Mouse (Mus musculus) hindbrain, embryonic 12.5 days (tissue): Measurements from ENCODE around the gene Cadm4. TPM values are rescaled to one million over a fixed set of nuclear protein-coding genes. Genes with fewer than 3 reads are reported as not detected.

ENCODE experiments used
- ATAC-seq: fragments of 200-750 bp; cut with Nextera tagmentation; 2 replicates; pipeline ENCODE4 v1.8.0; 2017; ENCODE audit warnings: moderate TSS enrichment; ENCODE audit not compliant: low FRiP score
- H3K27ac ChIP-seq: fragments of 300-500 bp; sonication (generic); 2 replicates; pipeline ENCODE4 v1.5.1; 2016; ENCODE audit warnings: mild to moderate bottlenecking
- H3K27me3 ChIP-seq: fragments of 300-500 bp; sonication (generic); 2 replicates; pipeline ENCODE4 v1.6.1; 2016; ENCODE audit warnings: mild to moderate bottlenecking
- H3K36me3 ChIP-seq: fragments of 300-500 bp; sonication (generic); 2 replicates; pipeline ENCODE4 v1.6.1; 2016; ENCODE audit warnings: mild to moderate bottlenecking
- H3K4me1 ChIP-seq: fragments of 300-500 bp; sonication (generic); 2 replicates; pipeline ENCODE4 v1.6.1; 2016
- H3K4me2 ChIP-seq: fragments of 300-500 bp; sonication (generic); replicated peaks from 2 replicates; pipeline ENCODE4 v1.6.1; 2016; ENCODE audit warnings: mild to moderate bottlenecking
- H3K4me3 ChIP-seq: fragments of 300-500 bp; sonication (generic); 2 replicates; pipeline ENCODE4 v1.5.1; 2016; ENCODE audit warnings: mild to moderate bottlenecking
- H3K9ac ChIP-seq: fragments of 300-500 bp; sonication (generic); 2 replicates; pipeline ENCODE4 v1.6.1; 2016; ENCODE audit warnings: mild to moderate bottlenecking, moderate library complexity
- H3K9me3 ChIP-seq: fragments of 300-500 bp; sonication (generic); replicated peaks from 2 replicates; pipeline ENCODE4 v1.6.1; 2016; ENCODE audit warnings: mild to moderate bottlenecking
- WGBS: fragments of 180-500 bp; shearing (Covaris S2); methylation state at CpG from one replicate; pipeline ENCODE4 v1.1.7; 2016; 5-methylcytosine and 5-hydroxymethylcytosine counted together
- polyA plus RNA-seq: library from polyadenylated mRNA; unstranded; fragments of >200 nt; fragmentation: Nextera tagmentation; extraction: Ambion mirVana; gene quantifications from 2 replicates; pipeline ENCODE4 v1.2.1, GENCODE M21; 2016

The Cadm4 gene
- polyA plus RNA-seq: 41.3 and 42.3 TPM in 2 replicates

DNA sequence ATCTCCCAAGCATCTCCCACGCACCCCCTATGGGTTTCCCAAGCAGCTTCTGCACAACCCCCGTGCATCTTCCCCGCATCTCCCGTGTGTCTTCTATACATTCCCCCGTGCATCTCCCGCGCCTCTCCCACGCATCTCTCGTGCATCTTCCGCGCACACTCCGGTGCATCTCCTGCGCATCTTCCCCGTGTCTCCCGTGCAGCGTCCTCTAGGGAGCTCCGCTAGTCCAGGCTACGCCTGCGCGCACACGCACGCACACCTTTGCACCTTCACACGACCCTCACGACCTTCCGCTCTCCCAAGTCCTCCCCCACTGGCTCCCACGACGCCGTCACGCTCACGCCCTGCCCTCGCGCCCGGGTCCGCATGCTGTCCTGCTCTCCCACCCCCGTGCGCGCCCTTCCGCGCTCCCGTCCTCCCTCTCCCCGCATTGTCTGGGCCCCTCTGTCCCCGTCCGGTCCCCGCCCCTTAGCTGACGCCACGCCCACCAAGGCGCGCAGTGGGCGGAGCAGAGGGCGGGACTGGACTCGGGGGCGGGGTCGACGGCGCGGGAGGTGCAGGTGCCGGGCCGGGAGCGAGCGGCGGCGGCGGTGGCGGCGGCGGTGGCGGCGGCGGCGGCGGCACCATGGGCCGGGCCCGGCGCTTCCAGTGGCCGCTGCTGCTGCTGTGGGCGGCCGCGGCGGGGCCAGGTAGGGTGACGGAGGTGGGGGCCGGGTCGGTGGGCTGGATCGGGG, at the start of gene Cadm4:
Cadm4 (plus strand) TSS at position 550 of the 734 bp plus-strand sequence.
- Histone ChIP-seq H3K4me1 (peaks cover 60% of the 10 kb centered on the region), H3K4me3 (peak within 1 kb of the TSS; percentile 78), H3K36me3 (no peaks in the 10 kb centered on the region), H3K27me3 (no peaks in the 10 kb centered on the region), H3K9ac (peak within 1 kb of the TSS; percentile 97), H3K9me3 (no peaks in the 10 kb centered on the region), H3K27ac (peak within 1 kb of the TSS; percentile 83), H3K4me2 (peak within 1 kb of the TSS; percentile 81)
- peak; percentile 85 for ATAC-seq
- 1% methylated on average over 70 of the region's 83 CpGs for WGBS

DNA sequence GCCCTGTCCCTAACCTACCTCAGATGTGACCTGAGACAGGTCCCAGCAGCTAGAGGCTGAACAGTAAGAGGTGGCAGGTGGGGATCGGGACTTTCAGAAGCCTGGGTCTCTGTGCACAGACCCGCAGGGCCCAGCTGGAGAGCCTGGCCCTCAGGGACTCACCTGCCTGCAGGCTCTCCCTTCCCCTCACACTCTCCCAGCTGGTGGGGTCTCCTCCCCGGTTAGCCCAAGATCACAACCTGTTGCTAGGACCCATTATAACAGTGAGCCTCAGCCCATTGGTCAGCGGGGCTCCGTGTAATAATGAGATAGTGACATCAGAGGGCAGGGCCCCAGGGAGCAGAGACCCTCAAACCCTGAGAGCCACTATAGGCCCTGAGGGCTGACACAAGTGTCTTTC, 46.5 kb upstream of the Cadm4 start:
- no peak overlapping the region for H3K9ac ChIP-seq
- H3K4me1 ChIP-seq: no peaks in the 10 kb centered on the region
- no peak overlapping the region for H3K27ac ChIP-seq
- no peak overlapping the region for H3K4me2 ChIP-seq
- WGBS: 71% methylated on average over 5 of the region's 5 CpGs
- H3K9me3 ChIP-seq: 0 out of 2 replicates have a peak, but pooled peaks cover 5% of the 10 kb centered on the region
- no peaks in the 10 kb centered on the region for H3K36me3 ChIP-seq
- ATAC-seq: no peak
- no peak overlapping the region for H3K4me3 ChIP-seq
- peaks cover 9% of the 10 kb centered on the region for H3K27me3 ChIP-seq

DNA sequence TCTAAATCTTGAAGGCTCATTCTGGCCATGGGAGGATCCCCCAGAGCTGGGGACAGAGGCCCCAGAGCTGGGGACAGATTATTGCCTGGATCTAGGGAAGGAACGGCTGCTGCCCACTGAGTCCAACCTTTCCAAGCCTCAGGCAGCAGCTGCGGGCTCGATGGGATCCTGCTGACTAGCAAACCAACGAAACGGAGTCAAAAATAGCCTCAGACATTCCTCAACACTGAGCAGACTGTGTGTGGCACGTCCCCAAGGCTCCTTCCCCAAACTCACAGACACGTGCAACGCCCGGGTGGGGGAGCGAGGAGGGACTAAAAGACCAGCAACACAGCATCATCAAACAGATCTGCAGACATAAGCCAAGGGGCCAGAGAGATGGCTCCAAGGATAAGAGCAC, 43.8 kb upstream of the Cadm4 start:
- Histone ChIP-seq H3K4me3 (no peak overlapping the region), H3K36me3 (no peaks in the 10 kb centered on the region), H3K4me2 (no peak overlapping the region), H3K4me1 (no peaks in the 10 kb centered on the region), H3K27ac (no peak overlapping the region), H3K9ac (no peak overlapping the region), H3K9me3 (0 out of 2 replicates have a peak, but pooled peaks cover 2% of the 10 kb centered on the region), H3K27me3 (peaks cover 5% of the 10 kb centered on the region)
- WGBS: 80% methylated on average over 10 of the region's 10 CpGs
- ATAC-seq: no peak

DNA sequence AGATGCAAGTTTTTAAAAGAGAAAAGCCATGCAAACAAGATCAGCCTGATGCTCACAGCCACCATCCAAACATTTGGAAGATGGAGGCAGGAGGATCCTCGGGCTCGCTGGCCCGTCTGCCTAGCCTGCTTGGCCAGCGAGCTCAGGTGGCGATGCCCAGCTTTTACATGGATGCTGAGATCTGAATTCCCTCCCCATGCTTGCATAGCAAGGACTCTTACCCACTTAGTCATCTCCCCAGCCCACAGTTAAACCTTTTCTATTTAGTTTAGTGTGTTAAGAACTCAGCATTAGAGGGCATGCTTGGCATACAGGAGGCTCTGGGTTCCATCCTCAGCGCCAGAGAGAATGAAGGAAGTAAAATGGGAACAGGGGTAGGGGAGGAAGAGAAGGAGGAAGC, 42.6 kb upstream of the Cadm4 start:
- Histone ChIP-seq H3K9ac (no peak overlapping the region), H3K36me3 (no peaks in the 10 kb centered on the region), H3K4me1 (no peaks in the 10 kb centered on the region), H3K4me3 (no peak overlapping the region), H3K27me3 (no peaks in the 10 kb centered on the region), H3K4me2 (no peak overlapping the region), H3K9me3 (no peaks in the 10 kb centered on the region), H3K27ac (no peak overlapping the region)
- no peak for ATAC-seq
- 79% methylated on average over 6 of the region's 6 CpGs for WGBS

DNA sequence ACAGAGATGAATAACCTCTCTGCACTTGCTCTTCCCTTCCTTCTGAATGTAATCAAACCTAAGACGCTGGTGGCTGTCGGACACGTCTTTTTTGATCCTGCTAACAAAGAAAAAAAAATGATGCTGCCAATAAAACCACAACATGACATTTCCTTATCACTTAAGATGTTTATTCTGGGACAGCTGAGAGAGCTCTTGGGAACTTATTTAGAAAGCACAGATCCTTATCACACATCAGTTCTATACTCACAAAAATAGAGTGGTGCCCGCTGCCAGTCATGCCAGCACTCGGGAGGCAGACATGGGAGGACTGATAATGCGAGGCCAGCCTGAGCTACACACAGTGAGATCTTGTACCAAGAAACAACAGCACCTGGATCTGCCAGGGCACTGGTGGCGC, 41.9 kb upstream of the Cadm4 start:
- H3K27ac ChIP-seq: no peak overlapping the region
- H3K4me2 ChIP-seq: no peak overlapping the region
- H3K36me3 ChIP-seq: no peaks in the 10 kb centered on the region
- H3K9ac ChIP-seq: no peak overlapping the region
- no peak overlapping the region for H3K4me3 ChIP-seq
- no peaks in the 10 kb centered on the region for H3K4me1 ChIP-seq
- no peaks in the 10 kb centered on the region for H3K27me3 ChIP-seq
- no peaks in the 10 kb centered on the region for H3K9me3 ChIP-seq
- WGBS: 77% methylated on average over 7 of the region's 7 CpGs
- no peak for ATAC-seq

DNA sequence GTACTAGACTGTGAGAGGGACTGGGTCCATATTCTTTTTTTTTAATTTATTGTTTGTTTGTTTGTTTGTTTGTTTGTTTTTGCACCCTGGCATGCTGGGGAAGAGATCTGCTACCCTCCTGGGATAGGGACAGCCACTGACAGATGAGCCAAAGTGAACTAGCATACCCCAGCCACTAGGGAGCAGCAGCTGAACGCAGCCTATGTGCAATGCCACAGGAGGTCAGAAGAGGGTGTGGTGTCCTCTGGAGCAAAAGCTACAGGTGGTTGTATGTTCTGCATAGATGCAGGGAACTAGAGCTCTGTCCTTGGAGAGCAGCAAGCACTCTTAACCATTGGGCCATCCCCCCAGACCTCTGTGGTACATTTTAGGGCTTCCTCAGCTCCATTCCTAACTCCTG, 40.0 kb upstream of the Cadm4 start:
- no peak overlapping the region for H3K4me2 ChIP-seq
- H3K4me1 ChIP-seq: no peaks in the 10 kb centered on the region
- no peaks in the 10 kb centered on the region for H3K9me3 ChIP-seq
- ATAC-seq: no peak
- H3K36me3 ChIP-seq: no peaks in the 10 kb centered on the region
- no peaks in the 10 kb centered on the region for H3K27me3 ChIP-seq
- H3K27ac ChIP-seq: no peak overlapping the region
- 0% methylated on average over 1 of the region's 1 CpGs for WGBS
- no peak overlapping the region for H3K4me3 ChIP-seq
- no peak overlapping the region for H3K9ac ChIP-seq

DNA sequence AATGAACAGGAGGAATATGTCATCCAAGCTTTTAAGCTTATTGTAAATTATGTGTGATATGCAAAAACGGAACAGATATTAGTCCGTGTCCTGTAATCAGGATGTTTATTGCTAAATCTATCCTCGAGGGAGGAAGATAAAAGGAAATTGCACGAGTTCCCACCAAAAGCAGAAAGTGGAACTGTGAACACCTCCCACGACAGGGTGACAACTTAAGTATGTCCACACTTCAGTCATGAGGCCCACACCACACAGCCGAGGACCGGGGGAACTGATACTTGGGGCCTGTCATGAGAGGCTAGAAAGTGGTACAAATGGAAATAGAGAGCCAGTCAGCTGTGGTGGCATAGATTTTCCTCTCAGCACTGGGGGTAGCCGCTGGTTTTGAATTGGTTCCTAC, 39.5 kb upstream of the Cadm4 start:
- 71% methylated on average over 8 of the region's 8 CpGs for WGBS

DNA sequence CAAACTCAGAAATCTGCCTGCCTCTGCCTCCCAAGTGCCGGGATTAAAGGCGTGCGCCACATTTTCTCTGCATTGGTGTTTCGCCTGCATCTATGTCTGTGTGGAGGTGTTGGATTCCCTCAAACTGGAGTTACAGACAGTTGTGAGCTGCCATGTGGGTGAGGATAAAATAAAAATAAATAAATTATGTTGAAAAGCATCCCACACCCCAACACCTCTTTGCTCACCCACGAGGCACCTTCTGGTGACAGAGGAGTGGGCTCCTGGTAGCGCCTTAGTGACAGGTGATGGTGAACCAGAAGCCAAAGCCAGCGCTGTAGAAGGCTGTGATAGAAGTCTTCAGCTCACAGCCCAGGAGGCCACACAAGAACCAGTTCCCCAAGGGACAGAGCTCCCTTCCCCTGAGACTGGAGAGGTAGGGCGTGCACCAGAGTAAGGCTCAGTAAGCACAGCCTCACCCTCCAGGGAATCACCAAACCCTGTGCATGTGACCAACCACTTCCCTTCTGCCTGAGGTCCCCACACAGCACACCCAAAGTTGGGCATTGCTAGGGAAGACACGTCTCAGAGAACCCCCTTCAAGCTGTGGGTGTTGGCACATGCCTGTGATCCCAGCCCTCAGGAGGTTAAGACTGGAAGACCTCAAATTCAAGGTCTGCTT, 36.4 kb upstream of the Cadm4 start:
- no peak overlapping the region for H3K9ac ChIP-seq
- no peaks in the 10 kb centered on the region for H3K4me1 ChIP-seq
- no peak overlapping the region for H3K4me2 ChIP-seq
- H3K9me3 ChIP-seq: no peaks in the 10 kb centered on the region
- 91% methylated on average over 9 of the region's 9 CpGs for WGBS
- no peaks in the 10 kb centered on the region for H3K27me3 ChIP-seq
- H3K4me3 ChIP-seq: no peak overlapping the region
- no peak overlapping the region for H3K27ac ChIP-seq
- no peak for ATAC-seq
- no peaks in the 10 kb centered on the region for H3K36me3 ChIP-seq

More for the DNA sequence above, 39.5 kb upstream of the Cadm4 start:
- no peaks in the 10 kb centered on the region for H3K9me3 ChIP-seq
- no peak for ATAC-seq
- H3K27me3 ChIP-seq: no peaks in the 10 kb centered on the region
- no peaks in the 10 kb centered on the region for H3K4me1 ChIP-seq
- no peak overlapping the region for H3K4me3 ChIP-seq
- no peak overlapping the region for H3K9ac ChIP-seq
- H3K27ac ChIP-seq: no peak overlapping the region
- H3K36me3 ChIP-seq: no peaks in the 10 kb centered on the region
- H3K4me2 ChIP-seq: no peak overlapping the region

DNA sequence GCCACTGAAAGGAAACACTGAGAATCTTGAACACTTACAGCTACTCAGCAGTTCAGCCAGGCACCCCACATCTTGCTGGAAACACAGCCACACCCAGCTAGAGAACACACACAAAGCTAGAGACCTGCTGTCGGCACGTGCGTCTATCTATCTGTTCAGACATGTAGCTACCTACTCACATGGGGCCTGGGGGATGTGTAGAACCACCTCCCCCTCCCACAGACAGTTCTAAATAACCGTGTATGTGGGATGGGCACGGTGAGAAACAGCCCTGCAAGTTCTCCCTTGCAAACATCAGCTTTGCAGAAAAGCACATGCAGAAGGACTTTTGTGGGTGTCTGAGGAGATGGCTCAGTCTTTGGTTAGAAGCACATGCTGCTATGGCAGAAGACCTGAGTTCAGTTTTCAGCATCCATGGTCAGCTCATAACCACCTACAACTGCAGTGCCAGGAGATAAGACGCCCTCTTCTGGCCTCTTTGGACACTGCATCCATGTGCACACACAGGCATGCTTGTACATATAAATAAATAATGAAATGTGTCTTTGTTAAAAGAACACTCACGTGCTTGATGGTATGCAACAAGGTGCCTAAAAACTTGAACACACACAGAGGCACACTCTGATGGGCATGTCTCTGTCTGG, 35.0 kb upstream of the Cadm4 start:
- H3K9me3 ChIP-seq: no peaks in the 10 kb centered on the region
- no peak for ATAC-seq
- no peak overlapping the region for H3K4me2 ChIP-seq
- peaks cover 2% of the 10 kb centered on the region; the same call in 1 of the 2 replicates for H3K27me3 ChIP-seq
- no peak overlapping the region for H3K4me3 ChIP-seq
- no peaks in the 10 kb centered on the region for H3K4me1 ChIP-seq
- 75% methylated on average over 7 of the region's 7 CpGs for WGBS
- H3K9ac ChIP-seq: no peak overlapping the region
- H3K27ac ChIP-seq: no peak overlapping the region
- no peaks in the 10 kb centered on the region for H3K36me3 ChIP-seq

DNA sequence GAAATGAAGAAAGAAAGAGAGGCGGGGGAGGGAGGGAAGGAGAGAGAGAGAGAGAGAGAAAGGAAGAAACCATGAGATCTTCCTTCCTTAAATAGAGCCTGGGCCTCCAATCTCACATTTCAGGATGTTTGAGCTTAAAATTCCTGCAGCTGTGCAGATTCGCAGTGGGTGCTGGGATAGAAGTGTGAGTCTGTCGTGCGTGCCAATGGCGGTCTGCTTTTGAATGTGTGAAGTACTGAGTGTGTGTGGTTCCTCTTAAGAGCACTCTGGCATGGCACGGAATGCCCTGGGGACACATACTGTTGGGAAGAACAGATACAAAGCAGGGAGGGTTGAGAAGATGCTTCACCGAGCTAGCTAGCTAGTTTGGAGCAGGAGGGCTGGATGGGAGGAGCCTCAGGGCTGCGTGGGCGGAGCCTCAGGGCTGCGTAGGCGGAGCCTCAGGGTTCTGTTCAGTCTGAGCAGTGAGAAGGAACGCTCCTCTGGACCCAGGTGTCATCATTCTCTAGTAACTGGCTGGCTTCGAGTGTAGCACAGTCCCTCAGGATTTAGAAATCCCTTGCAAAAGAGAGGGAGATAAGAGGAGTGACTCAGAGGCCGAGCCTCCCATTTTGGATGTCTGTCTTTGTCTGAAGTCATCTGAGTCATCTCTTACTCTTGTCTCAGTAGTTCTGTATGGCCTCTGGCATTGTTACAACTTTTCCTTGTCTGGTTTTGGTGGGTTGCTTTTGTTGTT, 32.9 kb upstream of the Cadm4 start:
- no peak for ATAC-seq
- peaks cover 7% of the 10 kb centered on the region; the same call in 1 of the 2 replicates for H3K27me3 ChIP-seq
- no peak overlapping the region for H3K4me2 ChIP-seq
- H3K9ac ChIP-seq: no peak overlapping the region
- H3K9me3 ChIP-seq: no peaks in the 10 kb centered on the region
- H3K4me3 ChIP-seq: no peak overlapping the region
- H3K4me1 ChIP-seq: no peaks in the 10 kb centered on the region
- WGBS: 62% methylated on average over 14 of the region's 14 CpGs
- no peak overlapping the region for H3K27ac ChIP-seq
- H3K36me3 ChIP-seq: no peaks in the 10 kb centered on the region

DNA sequence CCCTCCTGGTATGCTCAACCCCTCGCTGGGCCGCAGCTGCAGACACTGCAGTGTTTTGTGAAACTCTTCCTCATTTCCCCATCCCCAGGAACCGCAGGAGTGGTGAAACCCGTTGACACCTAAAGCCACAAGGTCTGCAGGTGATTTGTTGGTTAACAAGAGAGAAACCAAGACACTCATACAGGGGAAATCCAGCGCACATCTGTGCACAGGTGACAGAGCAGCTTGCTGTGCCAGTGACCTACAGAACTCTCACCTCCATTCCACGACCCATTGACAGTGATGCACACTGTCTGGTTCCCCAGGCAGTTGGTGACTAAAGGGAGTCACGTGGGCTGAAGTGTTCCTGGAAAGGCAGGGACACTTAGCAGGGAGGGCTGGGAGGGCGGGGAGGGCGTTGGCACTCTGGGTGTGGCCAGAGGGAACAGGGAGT, 31.2 kb upstream of the Cadm4 start:
- H3K9me3 ChIP-seq: no peaks in the 10 kb centered on the region
- H3K4me2 ChIP-seq: no peak overlapping the region
- H3K4me1 ChIP-seq: no peaks in the 10 kb centered on the region
- no peak overlapping the region for H3K9ac ChIP-seq
- no peak for ATAC-seq
- no peaks in the 10 kb centered on the region for H3K36me3 ChIP-seq
- no peak overlapping the region for H3K4me3 ChIP-seq
- no peak overlapping the region for H3K27ac ChIP-seq
- 64% methylated on average over 9 of the region's 9 CpGs for WGBS
- peaks cover 7% of the 10 kb centered on the region; the same call in 1 of the 2 replicates for H3K27me3 ChIP-seq

DNA sequence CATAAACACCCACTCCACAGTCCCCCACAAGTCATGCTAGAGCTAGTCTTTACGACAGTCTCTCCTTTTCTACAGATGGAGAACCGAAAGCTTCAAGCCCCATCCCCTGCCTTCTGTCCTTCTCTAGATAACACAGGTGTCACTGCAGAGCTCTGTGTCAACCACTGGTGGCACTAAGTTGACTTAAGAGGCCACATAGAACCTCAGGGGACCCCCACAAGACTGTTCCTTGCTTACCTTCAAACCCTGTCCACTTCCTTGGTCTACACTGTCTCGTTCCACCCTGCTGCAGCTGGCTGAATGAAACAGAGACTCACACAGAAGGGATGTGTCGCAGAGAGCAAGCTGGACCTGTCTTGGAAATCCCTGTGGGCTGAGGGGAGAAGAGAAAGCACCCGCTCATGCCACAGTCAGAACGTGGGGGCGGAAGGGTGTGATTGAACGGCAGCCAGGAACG, 29.9 kb upstream of the Cadm4 start, which contains the start of gene Irgc1:
Irgc1 (minus strand) TSS at position 443 of the 457 bp plus-strand sequence.
- Histone ChIP-seq H3K27ac (no peak within 1 kb of the TSS), H3K9ac (no peak within 1 kb of the TSS), H3K27me3 (peaks cover 7% of the 10 kb centered on the region; the same call in 1 of the 2 replicates), H3K4me1 (no peaks in the 10 kb centered on the region), H3K4me2 (no peak within 1 kb of the TSS), H3K36me3 (no peaks in the 10 kb centered on the region), H3K4me3 (no peak within 1 kb of the TSS), H3K9me3 (no peaks in the 10 kb centered on the region)
- 88% methylated on average over 9 of the region's 9 CpGs for WGBS
- ATAC-seq: no peak
